Mouse (Mus musculus) left cerebral cortex, adult 18-20 months (tissue): ENCODE data around the gene Slc9a9. TPM values are rescaled to one million over a fixed set of nuclear protein-coding genes. Genes with fewer than 3 reads are reported as not detected.

Experiments
- microRNA-seq, 2 experiments: library from miRNA; unstranded; fragments of <30 nt; microRNA quantifications; one replicate each; pipeline ENCODE4 v1.2.0; 2021
- total RNA-seq, 2 experiments: library from RNA; stranded (reverse); gene quantifications; 2 replicates each; pipeline ENCODE4 v1.2.3; 2021

The Slc9a9 gene
- total RNA-seq, 2 experiments from 2014 or later: 20.7 to 27.4 TPM

Small RNA genes within 50 kb of the gene (microRNA-seq; reads per million reads assigned to microRNA genes)
- gene Mir7656: 0.85 to 1.5 reads per million in 2 experiments

Other genes with a start within 250 kb of the Slc9a9 start
- gene 1190002N15Rik, start 131.8 kb upstream of the Slc9a9 start, total RNA-seq: 10 to 100 TPM; 29.8 to 33.1 TPM